Mouse (Mus musculus) urinary bladder, postnatal 36 days (tissue): ENCODE measurements around the gene Pou4f1.
"Not testable (repeated sequence)": the region's sequence is repeated elsewhere in the genome, so short reads cannot be mapped to it uniquely, and the experiment has no call there.

ENCODE experiments used
- DNase-seq, 2 experiments: peaks; one replicate each; pipeline ENCODE4 v3.0.0; 2022; ENCODE audit warnings: low spot score in 2 of 2, mixed read lengths in 1 of 2

Gene Pou4f1

DNA sequence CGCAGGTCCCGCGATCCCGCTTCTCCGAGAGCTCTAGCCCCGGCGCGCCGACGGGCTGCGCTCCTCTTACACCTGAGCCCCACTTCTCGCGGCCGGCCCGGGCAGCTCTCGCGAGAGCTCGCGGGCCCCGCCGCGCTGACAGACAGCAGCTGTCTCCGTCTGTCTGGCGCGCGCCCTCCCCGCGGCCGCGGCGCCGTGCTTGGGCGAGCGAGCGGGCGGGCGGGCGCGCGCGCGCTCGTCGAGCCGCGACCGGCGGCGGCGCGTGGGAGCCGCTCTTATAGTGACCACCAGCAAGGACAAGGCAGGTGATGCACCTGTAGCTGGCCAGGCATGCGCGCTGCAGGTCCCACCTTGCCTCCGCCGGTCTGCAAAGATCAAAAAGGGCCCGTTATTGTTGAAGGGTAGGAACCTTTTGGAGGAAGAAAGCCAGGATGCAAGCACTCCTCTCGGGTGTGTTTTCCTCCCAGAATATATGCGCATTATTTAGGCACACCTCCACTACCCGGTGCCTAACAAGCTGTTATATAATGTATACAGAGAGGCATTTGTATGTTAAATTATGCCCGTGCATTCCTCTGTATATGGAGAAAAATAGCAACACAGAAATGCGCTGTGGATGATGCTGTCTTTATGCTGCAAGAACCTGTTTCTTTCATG lies at the start of gene Pou4f1:
TSS of gene Pou4f1 (minus strand) at position 34 of the 657 bp plus-strand sequence.
- peak in 1 of 2 experiments; percentile 21 for DNase-seq

DNA sequence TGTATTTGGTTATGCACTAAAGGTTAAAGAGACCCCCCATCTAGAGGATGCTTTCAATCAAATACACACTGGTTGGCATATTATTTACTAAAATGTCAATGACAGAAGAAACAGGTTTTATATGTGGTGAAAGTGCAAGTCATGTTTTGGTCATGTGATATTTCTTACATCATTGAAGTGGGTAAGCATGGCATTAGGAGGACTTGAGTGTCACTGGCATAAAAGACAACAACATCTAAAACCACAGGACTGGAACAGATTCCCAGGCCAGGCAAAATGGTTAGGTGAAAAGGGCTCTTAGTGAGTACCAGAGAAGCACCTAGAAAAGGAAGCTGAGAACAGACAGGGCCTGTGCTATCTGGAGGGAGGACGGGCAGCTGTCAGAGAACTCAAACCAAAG lies 43.9 kb upstream of the Pou4f1 start:
- DNase-seq = no peak

DNA sequence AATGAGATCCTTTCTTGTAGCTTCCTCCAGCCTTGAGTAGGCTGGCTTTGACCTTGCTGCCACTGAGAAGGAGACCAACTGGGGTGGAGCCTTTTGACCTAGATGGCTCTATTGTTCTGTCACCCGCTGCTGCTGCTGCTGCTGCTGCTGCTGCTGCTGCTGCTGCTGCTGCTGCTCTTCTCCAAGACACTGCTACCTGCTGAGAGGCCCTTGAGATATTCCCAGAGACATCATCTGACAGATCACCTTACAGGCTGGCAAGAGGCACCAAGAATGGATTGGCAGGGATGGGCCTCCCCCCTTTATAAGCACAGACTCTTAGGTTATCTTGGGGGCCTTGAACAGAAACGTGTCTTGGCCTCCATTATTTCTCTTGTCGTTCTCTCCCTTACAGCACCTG lies 35.0 kb upstream of the Pou4f1 start:
- DNase-seq = not testable (repeated sequence)

DNA sequence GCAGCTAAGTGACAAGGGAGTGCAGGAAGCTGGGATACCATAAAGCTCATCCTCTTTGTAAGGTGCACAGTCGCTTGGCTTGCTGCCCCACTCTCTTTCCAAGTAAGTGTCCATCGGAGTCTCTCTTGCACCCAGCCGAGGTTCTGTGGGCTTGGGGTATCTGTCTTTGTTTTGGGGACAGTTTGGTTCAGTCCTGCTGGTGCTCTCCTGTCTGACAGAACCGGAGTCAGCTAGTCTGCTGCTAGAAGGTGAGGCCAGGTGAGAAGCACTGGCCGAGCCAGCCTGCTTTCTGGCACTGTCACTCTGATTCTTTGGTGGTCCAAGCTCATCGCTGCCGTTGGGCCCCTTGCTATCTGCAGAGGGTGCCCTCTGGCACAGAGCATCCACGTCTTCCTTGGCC lies 12.0 kb upstream of the Pou4f1 start:
- no peak for DNase-seq

DNA sequence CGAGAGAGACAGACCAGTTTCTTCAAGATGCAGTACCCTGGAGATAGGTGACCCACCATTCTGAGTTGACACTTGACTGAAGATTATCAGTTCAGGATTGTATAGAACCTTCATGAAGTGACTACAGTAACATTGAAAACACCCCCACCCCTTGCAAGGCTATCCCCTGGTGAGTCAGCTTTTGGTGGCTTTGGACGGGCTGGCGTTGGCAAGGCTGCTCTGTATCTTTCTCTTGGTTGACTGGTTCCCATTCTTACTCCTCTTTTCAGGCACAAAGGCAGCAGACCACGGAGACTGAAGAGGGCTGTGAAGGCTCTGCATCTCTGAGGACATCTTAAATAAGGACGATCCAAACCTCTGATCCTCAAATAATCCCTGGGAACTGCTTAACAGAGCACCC lies 10.8 kb upstream of the Pou4f1 start:
- no peak for DNase-seq

DNA sequence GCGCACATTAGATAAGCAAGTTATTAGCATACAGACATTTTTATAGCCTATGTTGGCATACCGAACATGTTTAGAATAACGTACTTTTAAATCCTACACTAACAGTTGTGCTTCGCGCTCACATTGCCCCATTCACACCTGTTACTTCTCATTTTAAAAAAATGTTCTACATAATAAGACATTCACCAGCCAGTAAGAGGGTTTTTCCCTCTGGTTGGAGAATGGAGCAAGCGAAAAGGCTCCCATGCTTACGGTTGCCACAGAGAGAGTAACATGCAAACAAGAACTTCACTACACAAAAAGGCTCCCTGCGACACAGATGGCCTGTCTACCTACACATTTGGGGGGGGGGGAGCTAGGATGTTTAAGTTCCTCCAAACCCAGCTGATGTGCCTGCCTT lies 9.8 kb upstream of the Pou4f1 start:
- no peak for DNase-seq

DNA sequence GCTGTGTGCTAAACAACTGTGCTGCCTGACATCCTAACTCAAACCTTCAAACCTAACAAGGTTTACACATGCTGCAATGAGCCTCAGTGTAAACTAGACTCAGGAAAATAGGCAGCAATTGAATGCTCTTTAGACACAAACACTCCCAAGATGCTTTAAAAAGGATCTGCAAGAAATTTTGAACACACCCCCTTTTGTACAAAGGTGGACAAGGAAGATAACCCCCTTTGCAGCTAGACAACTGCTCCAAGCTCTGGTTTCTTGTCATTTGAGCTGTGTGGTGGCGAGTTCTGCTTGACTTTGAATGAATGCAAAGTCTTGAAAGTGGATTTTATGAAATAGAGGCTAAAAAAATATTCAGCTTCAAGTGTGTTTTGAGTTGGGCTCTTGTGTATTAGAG lies 7.6 kb upstream of the Pou4f1 start:
- DNase-seq = no peak

DNA sequence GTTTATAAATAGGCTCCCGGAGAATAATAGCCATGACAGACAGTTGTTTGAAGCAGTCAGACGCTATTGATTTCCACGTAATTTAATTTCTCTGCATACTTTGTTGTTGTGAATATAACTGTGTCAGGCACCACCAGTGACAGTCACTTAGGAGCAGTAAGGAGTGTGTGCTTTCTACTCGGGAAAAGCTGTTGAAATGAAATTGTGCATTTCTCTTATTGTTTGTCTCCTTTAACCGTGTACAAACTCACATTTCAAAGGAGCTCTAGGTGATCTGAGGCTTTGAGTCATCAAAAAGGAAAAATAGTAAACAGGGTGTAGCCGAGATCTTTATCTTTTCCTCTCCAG lies 798 bp upstream of the Pou4f1 start:
- DNase-seq = no peak

DNA sequence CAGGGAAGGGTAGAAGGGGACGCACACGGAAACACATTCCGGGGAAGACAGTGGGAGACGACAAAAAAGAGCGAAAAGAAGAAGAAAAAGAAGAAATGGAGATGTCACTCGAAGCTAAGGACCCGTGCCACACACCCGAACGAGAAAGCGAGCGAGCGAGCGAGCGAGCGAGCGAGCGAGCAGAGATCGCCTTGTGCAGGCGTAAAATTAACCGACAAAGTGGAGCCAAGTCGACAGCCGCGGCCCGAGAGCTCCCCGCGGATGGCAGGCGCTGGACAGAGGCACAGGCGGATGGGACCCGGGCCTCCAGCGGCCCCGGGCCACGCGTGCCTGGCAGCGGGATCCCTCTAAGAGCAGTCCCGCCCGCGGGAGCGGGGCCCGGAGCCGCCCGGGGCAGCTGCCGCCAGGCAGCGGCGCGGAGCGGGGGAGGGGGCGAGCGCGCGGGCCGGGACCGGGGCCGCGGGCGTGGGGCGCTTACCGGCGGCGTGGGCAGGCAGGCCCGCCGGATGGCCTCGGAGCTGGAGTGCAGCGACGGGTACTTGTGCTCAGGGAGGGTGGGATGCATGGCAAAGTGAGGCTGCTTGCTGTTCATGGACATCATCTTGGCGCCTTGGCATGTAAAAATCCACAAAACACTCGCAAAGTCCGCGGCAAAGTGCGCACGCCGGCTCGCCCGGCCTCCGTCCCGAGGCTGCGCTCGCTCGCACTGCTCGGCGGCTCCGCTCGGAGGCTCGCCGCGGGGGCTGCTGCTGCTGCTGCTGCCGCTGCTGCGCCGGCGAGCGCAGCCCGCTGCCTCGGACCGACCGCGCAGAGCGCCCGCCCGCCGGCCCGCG lies 450 bp downstream of the Pou4f1 start:
- DNase-seq = no peak

DNA sequence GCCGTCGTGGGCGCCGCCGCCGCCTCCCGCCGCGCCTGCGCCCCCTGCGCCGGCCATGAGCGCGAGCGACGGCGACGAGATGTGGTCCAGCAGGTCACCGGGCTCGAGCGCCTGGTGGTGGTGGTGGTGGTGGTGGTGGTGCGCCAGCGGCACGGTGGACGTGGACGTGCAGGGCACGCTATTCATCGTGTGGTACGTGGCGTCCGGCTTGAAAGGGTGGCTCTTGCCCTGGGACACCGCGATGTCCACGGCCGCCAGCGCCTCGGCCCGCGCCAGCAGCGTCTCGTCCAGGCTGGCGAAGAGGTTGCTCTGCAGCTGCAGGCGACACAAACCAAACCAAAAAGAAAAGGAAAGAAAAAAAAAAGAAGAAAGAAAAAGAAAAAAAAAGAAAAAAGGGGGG lies 1.2 kb downstream of the Pou4f1 start:
- no peak for DNase-seq

DNA sequence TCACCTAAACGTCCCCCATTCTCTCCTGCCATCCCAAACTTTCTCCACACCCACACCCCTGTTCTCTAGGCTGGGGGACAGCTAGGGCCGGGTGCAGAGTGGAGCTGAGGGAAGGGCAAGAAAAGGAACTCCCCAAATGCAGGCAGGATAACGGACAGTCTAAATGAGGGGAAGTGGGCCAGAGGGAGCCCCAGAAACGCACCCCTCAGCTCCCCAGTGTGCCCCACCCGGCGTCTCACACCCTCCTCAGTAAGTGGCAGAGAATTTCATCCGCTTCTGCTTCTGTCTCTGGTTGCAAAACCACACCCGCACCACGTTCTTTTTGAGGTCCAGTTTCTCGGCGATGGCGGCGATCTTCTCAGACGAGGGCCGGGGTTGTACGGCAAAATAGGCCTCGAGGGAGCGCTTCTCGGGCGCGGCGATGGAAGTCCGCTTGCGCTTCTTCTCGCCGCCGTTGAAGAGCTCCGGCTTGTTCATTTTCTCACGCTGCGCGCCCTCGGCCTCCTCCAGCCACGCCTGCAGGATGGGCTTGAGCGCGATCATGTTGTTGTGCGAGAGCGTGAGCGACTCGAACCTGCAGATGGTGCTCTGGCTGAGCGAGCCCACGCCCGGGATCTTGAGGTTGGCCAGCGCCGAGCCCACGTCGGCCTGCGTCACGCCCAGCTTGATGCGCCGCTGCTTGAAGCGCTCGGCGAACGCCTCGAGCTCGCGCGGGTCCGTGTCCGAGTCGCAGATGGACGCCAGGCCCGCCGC lies 2.1 kb downstream of the Pou4f1 start:
- no peak for DNase-seq

DNA sequence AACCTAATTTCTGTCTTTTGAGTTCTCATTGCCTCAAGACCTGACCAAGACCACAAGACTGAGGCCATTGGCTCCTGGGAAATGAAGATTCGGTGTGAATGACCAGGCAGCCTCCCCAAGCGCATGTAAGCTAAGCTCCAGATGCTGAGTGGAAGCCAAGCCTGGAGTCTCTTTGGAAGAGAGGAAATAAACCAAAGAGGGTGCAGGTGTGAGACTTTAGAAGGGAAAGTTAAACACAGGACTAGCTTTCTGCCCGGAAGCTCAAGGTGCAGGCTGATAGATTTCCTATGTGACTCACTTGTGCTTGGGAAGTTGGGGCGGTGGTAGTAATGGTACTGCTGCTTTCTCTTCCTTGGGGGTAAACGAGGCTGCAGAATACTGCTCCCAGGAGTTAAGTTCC lies 3.0 kb downstream of the Pou4f1 start:
- no peak for DNase-seq

DNA sequence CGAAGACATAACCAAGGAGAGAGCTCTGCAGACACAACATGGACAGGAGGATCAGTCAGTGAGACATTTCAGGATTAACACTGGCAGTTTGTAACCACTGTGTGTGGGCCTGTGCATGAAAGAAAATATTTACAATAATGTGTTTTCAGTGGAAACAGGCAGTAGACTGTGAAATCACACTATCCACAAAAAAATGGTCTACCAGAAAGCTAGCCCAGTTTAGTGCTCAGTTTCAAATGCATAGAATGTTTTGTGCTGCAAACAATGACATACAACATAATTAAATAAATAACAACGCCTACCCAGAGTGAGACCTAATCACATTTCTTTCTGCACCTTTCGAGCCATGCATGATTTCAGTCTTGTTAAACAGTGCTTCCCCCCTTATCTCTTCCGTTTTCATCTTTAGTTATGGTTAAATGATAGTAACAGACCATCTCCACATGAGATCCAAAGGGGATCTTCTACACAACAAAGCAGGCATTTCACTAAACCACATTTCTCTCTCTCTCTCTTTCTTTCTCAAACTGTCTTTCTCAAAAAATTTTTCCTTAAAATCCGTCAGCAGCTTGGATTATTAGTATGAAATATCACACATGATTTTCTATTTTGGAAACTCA lies 4.1 kb downstream of the Pou4f1 start:
- no peak for DNase-seq

DNA sequence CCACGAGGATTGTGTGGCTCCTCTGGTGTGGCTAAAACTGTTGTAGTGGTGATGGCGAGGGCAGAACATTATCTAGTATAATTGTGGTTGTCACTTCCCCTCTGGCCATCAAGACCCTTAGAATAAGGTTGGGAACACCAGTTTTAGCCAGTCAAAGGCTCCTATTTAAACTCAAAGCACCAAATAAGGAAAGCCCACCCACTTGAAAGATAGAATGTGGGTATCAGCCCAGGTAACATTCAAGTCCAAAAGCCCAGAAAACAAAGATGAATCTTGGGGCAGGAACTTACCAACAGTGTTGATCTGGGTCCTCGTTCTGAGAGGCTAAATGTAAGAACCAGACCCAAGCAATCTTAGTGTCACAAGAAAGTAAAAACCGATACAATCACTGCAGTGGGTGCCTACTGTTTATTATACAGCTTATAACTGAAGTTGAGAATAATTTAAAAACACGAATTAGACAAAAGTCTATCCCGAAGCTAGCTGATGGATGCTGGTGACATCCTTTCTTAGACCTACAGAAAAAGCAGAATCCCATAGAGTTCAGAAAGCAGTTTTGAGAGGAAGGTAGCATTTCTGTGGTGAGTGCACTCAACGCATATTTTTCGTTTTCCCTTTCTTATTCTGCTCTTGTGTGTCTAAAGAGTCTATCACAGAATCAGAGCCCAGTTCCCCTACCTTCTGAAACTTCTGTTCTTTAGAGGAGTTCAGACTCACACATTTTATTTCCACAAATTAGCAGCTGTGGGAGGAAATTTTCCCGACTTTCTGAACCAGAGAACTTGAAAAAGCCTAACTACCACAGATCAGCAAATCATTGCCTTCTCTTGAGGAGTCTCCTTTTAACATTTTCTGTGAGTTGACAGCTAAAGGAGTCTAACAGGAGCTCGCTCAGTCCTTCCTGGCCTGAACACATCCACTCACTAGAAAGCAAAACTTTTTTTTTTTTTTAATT lies 6.2 kb downstream of the Pou4f1 start:
- DNase-seq = no peak

DNA sequence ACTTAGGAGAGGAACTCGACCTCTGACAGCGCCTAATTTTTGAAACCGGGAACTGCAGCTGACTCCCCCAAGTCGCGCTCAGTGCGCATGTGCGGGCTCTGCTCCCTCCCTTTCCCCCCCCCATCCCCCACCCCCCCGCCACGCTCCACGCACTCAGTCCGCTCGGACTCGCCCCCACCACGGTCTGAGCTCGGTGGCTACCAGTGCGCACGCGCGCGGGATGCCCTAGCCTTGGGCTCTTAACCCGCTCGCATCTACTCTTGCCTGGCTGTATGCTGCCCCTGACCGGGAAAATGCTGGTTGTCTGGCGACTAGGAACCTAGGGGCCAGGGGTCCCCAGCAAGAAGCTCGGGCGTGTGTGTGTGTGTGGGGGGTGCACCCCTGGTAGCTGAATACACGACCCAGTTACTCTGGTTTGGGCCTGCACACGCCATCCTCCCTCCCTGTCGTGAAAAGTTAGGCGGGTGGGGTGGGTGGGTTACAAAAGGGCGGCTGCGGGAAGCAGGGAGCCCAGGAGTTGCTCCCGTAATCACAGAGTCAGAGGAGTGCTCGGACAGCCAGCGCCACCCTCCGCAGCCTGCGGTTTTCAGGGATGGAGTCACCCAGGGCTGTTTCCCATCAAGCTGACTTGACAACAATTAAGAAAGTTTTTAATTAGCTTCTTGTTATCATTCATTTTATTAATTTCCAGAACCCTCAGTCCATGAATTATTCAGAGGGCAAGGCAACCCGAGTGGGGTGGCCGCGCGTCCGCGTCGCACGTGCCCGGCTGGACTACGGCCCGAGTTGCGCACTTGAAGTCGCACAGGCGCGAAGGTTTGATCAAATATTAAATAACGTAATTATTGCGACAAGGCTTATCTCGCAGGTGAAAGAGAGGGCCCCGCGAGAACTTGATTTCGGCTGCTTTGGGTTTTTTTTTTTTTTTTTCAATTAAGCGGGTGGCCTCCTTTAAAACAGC lies 7.2 kb downstream of the Pou4f1 start:
- DNase-seq = no peak

DNA sequence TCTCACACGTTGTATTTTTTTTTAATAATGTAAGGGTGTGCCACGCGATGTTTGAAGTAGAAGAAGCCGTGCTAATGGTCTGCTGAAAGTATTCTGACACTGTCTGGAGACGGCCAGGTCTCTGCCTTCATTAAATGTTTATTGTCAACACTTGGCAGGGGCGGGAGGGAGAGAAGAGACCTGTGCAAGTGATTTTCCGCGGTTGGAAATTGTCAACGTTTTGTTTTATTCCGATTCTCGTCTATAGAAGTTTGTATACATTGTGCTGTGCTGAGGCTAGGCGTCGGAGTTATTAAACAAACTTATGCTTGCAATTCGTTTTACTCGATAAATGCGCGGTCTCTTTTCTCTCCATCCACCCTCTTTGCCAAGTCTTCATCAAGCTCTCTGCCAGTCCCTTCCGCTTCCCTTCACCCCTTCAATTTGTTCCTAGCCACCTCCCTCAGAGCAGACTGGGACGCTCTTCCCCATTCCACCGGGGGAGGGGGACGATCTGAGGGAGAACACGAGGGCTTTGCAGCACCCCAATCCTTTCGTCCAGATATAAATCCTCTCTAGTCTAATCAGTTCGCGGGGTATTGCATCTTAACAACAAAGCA lies 8.2 kb downstream of the Pou4f1 start:
- DNase-seq = no peak

DNA sequence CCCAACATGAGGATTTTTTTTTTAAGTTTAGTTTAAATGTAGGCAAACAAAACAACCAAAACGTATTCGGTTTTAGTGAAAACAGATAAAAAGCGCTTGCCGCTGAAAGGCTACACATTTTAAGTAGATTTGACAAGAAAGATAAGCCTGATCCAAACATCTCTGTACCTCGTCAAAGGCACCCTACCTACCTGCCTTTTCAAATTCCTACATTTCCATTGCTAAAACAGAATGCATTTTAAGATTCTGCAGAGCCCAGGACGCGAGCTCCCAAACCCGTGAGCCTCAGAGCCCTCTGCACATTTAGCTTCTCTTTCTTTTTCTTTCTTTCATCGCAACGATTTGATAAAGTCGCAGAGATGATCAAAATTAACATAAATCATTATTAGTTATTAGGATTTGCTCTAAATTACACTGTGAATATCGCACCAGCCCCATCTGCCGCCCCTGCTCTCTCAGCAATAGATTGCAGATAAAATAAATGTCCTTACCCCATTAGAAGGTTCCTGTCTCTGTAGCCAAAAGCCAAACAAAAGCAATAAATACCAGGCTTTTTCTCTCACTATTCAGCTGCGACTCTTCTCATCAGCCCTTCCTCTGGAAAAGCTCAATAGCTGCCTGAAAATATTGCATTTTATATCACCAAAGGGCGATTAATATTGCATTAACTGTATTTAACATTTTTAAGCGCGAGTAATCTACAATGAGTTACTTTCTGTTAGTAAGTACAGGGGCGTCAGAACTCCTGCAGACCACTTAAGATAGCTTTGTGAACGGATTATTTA lies 8.9 kb downstream of the Pou4f1 start:
- no peak for DNase-seq

DNA sequence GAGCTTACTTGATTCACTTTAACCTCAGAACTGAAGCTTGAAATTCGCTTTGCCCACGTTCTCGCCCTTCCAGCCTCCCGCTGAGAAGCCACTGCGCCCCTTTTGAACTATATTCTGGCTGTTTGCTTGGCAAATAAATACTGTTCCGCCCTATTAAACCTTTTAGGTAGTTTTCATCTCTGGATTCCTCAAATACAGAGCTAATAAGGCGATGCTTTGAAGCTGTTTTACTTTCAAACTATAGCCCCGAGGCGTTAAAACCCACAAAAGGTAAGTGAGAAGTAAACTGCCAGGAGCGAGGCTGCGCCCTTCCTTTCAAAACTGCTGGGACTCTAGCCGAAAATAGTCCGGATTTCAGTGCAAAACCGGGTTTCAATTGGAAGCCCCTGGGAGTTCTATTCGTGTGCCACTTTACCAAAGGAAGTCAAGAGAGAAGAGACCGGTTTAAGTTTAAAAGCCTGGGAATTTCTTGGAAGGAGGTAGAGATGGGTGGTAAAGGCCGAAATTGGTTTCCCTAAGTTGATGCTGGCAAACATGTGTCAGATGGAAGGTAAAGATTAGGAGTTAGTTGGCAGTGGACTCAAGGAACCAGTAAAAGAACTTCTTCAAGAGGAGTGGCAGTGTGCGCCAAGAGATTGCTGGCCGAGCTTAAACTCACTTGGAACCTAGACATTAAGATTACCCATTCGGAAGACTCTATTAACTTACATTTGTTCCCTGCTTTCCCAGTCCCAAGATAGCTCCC lies 9.7 kb downstream of the Pou4f1 start:
- DNase-seq = no peak
